Mouse (Mus musculus): ENCODE data around the gene Foxn2.

DNA sequence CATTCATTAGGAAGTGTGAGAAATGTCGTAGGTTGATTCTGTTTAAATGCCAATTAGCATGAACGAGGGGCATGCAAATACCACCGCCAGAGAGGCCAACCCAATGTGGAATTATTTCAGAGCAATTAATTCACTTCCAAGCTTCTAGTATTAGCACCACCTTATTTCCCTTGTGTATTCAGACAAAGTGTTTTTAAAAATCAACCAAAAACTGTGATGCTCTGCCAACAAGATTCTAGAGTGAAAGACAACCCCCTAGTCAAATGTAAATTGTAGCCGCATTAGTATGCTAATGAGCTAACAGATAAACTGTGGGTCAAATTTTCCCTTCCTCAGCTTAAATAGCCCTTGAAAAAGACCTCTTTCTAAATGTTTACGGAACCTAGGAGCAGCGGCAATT lies 36.0 kb upstream of the Foxn2 start:
- no peak for TF ChIP-seq CTCF (IDR thresholded peaks at IDR 0.05; ENCODE audit: low read depth, low read length)
- no peak for TF ChIP-seq POLR2A (IDR thresholded peaks at IDR 0.05; ENCODE audit: insufficient read depth, low read length)
